Mouse (Mus musculus): ENCODE results near the gene Vsir. TPM values are rescaled to one million over a fixed set of nuclear protein-coding genes. Genes with fewer than 3 reads are reported as not detected.

Vsir gene
- polyA plus RNA-seq, 1 experiment: 17.0 TPM

GRCm38 (mm10) chr10:60419624-60420023, 73.0 kb downstream of the Vsir start:
- 22% methylated on average over 4 of the region's 4 CpGs for WGBS
- no peak overlapping the region for H3K27ac ChIP-seq (ENCODE audit: insufficient read depth, low read length)
- no peaks in the 10 kb centered on the region for H3K4me1 ChIP-seq (ENCODE audit: control insufficient read depth, insufficient read depth, low read length)
- no peaks in the 10 kb centered on the region for H3K27me3 ChIP-seq (ENCODE audit: control insufficient read depth, insufficient read depth, low read length)
- TF ChIP-seq POLR2A (IDR thresholded peaks at IDR 0.05; ENCODE audit: borderline replicate concordance, insufficient read depth, low read length) (no peak), CTCF (IDR thresholded peaks at IDR 0.05; ENCODE audit: borderline replicate concordance, insufficient read depth, low read depth, low read length) (peak; percentile 54; the same call in 1 of the 2 replicates)
- H3K4me3 ChIP-seq (replicated peaks; ENCODE audit: insufficient read depth, low read depth, low read length): no peak overlapping the region
- no peak for DNase-seq

Other genes starting within 250 kb of the Vsir start
- 499 and 502 TPM in 2 replicates for gene Spock2, start 240.6 kb upstream of the Vsir start, polyA plus RNA-seq (2012; rRNA removed)
- 2.2 TPM in 2 replicates for gene Chst3, start 127.6 kb upstream of the Vsir start, polyA plus RNA-seq (2012; rRNA removed)
- gene Psap, start 69.2 kb upstream of the Vsir start, polyA plus RNA-seq (2012; rRNA removed): 2,061 and 2,091 TPM in 2 replicates
- 1.7 TPM in 2 replicates for gene Gm17455, start 52.9 kb downstream of the Vsir start, polyA plus RNA-seq (2012; rRNA removed)